ENCODE assay signal across 18 mouse cellular contexts in genomic region chr8:116991241-116991640, GRCm38 (mm10). TPM values are rescaled to one million over a fixed set of nuclear protein-coding genes. Genes with fewer than 3 reads are reported as not detected.
DNase-seq lines count a peak whose midpoint lies in the region; ATAC-seq lines count a peak whose summit lies in the region.
"Had no signal": no experiment of that assay in that cellular context is flagged by ENCODE, and none has a peak within 500 bp of the region (broad histone marks: within the 10 kb centered on the region; RNA-seq: fewer than 3 reads in every experiment).

No protein-coding gene starts in this region.

- no peak overlapping the region for H3K9ac ChIP-seq in forebrain, embryonic 15.5 days (replicated peaks)
- no peak overlapping the region for H3K9ac ChIP-seq in midbrain, embryonic 14.5 days (replicated peaks; ENCODE audit: low read length)
- H3K9ac ChIP-seq in liver, embryonic 13.5 days: no peak overlapping the region
- H3K9ac ChIP-seq in forebrain, embryonic 12.5 days: no peak overlapping the region

- H3K9me3 ChIP-seq in forebrain, embryonic 10.5 days: no peaks in the 10 kb centered on the region
- H3K9me3 ChIP-seq in forebrain, embryonic 15.5 days: no peaks in the 10 kb centered on the region
- H3K9me3 ChIP-seq in midbrain, embryonic 10.5 days (replicated peaks): no peaks in the 10 kb centered on the region
- no peaks in the 10 kb centered on the region for H3K9me3 ChIP-seq in midbrain, embryonic 14.5 days (ENCODE audit: control insufficient read depth, low read length)
- H3K9me3 ChIP-seq in liver, embryonic 13.5 days (replicated peaks): no peaks in the 10 kb centered on the region
- H3K9me3 ChIP-seq in forebrain, embryonic 12.5 days: no peaks in the 10 kb centered on the region
- H3K9me3 ChIP-seq: heart, embryonic 15.5 days; midbrain, embryonic 12.5 days had no signal

- WGBS in forebrain, embryonic 10.5 days: 64% methylated on average over 8 of the region's 8 CpGs
- WGBS in forebrain, embryonic 15.5 days: 66% methylated on average over 8 of the region's 8 CpGs
- WGBS in midbrain, embryonic 10.5 days: 73% methylated on average over 8 of the region's 8 CpGs
- 82% methylated on average over 8 of the region's 8 CpGs for WGBS in midbrain, embryonic 14.5 days
- 70% methylated on average over 8 of the region's 8 CpGs for WGBS in liver, embryonic 13.5 days (ENCODE audit: insufficient replicate concordance)
- 67% methylated on average over 8 of the region's 8 CpGs for WGBS in forebrain, embryonic 12.5 days

- peaks cover 45% of the 10 kb centered on the region for H3K36me3 ChIP-seq in forebrain, embryonic 10.5 days (replicated peaks)
- no peaks in the 10 kb centered on the region for H3K36me3 ChIP-seq in forebrain, embryonic 15.5 days
- H3K36me3 ChIP-seq in midbrain, embryonic 10.5 days: peaks cover 45% of the 10 kb centered on the region
- 0 out of 2 replicates have a peak, but pooled peaks cover 7% of the 10 kb centered on the region for H3K36me3 ChIP-seq in midbrain, embryonic 14.5 days (ENCODE audit: control insufficient read depth, insufficient read depth, low read length)
- peaks cover 36% of the 10 kb centered on the region for H3K36me3 ChIP-seq in liver, embryonic 13.5 days
- peaks cover 9% of the 10 kb centered on the region for H3K36me3 ChIP-seq in forebrain, embryonic 12.5 days (replicated peaks)

- DNase-seq in forebrain, embryonic 10.5 days (ENCODE audit: extremely low spot score, low spot score): no peak
- DNase-seq in midbrain, embryonic 10.5 days (ENCODE audit: low spot score): no peak
- DNase-seq in midbrain, embryonic 14.5 days: no peak
- no peak for DNase-seq in liver, embryonic 13.5 days
- no peak for DNase-seq in Muller cell, postnatal 12 days (ENCODE audit: inconsistent ontology term)
- no peak for DNase-seq in thymus, postnatal 0 days (ENCODE audit: low spot score)
- DNase-seq: adrenal gland, postnatal 25 days; cerebellum, postnatal 14 days; gastrocnemius, adult 2 months; heart, adult 11 months; left cerebral cortex, postnatal 4 days; lung, postnatal 14 days; right cerebral cortex, adult 18-20 months had no signal

- no peak for ATAC-seq in forebrain, embryonic 15.5 days (replicated peaks)
- ATAC-seq in midbrain, embryonic 14.5 days (ENCODE audit: low FRiP score, low TSS enrichment): no peak
- ATAC-seq in liver, embryonic 13.5 days (ENCODE audit: low read depth): no peak
- no peak for ATAC-seq in forebrain, embryonic 12.5 days (ENCODE audit: low FRiP score)
- ATAC-seq: forebrain, embryonic 16.5 days had no signal

- 0 out of 2 replicates have a peak overlapping the region, but pooled peaks have one; percentile 65 for H3K4me3 ChIP-seq in forebrain, embryonic 10.5 days
- H3K4me3 ChIP-seq in forebrain, embryonic 15.5 days: no peak overlapping the region
- peak overlapping the region; percentile 77; the same call in 1 of the 2 replicates for H3K4me3 ChIP-seq in midbrain, embryonic 10.5 days
- H3K4me3 ChIP-seq in midbrain, embryonic 14.5 days (replicated peaks; ENCODE audit: low read depth, low read length): no peak overlapping the region
- no peak overlapping the region for H3K4me3 ChIP-seq in liver, embryonic 13.5 days (replicated peaks)
- no peak overlapping the region for H3K4me3 ChIP-seq in forebrain, embryonic 12.5 days (replicated peaks)
- H3K4me3 ChIP-seq: midbrain, embryonic 12.5 days had no signal

- no peaks in the 10 kb centered on the region for H3K27me3 ChIP-seq in forebrain, embryonic 10.5 days (ENCODE audit: poor library complexity, severe bottlenecking)
- no peaks in the 10 kb centered on the region for H3K27me3 ChIP-seq in forebrain, embryonic 15.5 days
- no peaks in the 10 kb centered on the region for H3K27me3 ChIP-seq in midbrain, embryonic 10.5 days (ENCODE audit: low read depth, poor library complexity, severe bottlenecking)
- H3K27me3 ChIP-seq in midbrain, embryonic 14.5 days (ENCODE audit: control insufficient read depth, insufficient read depth, low read length): no peaks in the 10 kb centered on the region
- no peaks in the 10 kb centered on the region for H3K27me3 ChIP-seq in liver, embryonic 13.5 days
- H3K27me3 ChIP-seq in forebrain, embryonic 12.5 days: no peaks in the 10 kb centered on the region
- H3K27me3 ChIP-seq: heart, embryonic 15.5 days; midbrain, embryonic 12.5 days had no signal

- peaks cover 28% of the 10 kb centered on the region for H3K4me1 ChIP-seq in forebrain, embryonic 10.5 days
- peaks cover 16% of the 10 kb centered on the region for H3K4me1 ChIP-seq in forebrain, embryonic 15.5 days
- peaks cover 28% of the 10 kb centered on the region for H3K4me1 ChIP-seq in midbrain, embryonic 10.5 days
- H3K4me1 ChIP-seq in midbrain, embryonic 14.5 days (ENCODE audit: control insufficient read depth, insufficient read depth, low read length): peaks cover 7% of the 10 kb centered on the region; the same call in 1 of the 2 replicates
- peaks cover 33% of the 10 kb centered on the region for H3K4me1 ChIP-seq in liver, embryonic 13.5 days (replicated peaks)
- peaks cover 18% of the 10 kb centered on the region for H3K4me1 ChIP-seq in forebrain, embryonic 12.5 days

- no peak overlapping the region for H3K4me2 ChIP-seq in forebrain, embryonic 15.5 days (replicated peaks)
- no peak overlapping the region for H3K4me2 ChIP-seq in midbrain, embryonic 14.5 days (ENCODE audit: low read length)
- H3K4me2 ChIP-seq in liver, embryonic 13.5 days: peak overlapping the region; percentile 97
- H3K4me2 ChIP-seq in forebrain, embryonic 12.5 days: no peak overlapping the region

- no peak overlapping the region for H3K27ac ChIP-seq in forebrain, embryonic 10.5 days
- no peak overlapping the region for H3K27ac ChIP-seq in forebrain, embryonic 15.5 days (replicated peaks)
- H3K27ac ChIP-seq in midbrain, embryonic 10.5 days (replicated peaks): no peak overlapping the region
- no peak overlapping the region for H3K27ac ChIP-seq in midbrain, embryonic 14.5 days (replicated peaks; ENCODE audit: low read depth, low read length)
- no peak overlapping the region for H3K27ac ChIP-seq in liver, embryonic 13.5 days
- H3K27ac ChIP-seq in forebrain, embryonic 12.5 days: no peak overlapping the region
- H3K27ac ChIP-seq: gastrocnemius, adult 2 months; heart, embryonic 15.5 days; midbrain, embryonic 12.5 days had no signal

RNA-seq across cellular contexts. Expression of gene Gcsh, which starts 2.1 kb away (rescaled TPM):
- 204 and 205 TPM in 2 replicates for polyA plus RNA-seq in forebrain, embryonic 10.5 days (2016; fragmentation: Nextera tagmentation; extraction: Ambion mirVana)
- polyA plus RNA-seq in forebrain, embryonic 15.5 days (2015; fragmentation: Nextera tagmentation; extraction: Ambion mirVana): 78.3 and 83.0 TPM in 2 replicates
- 171 and 194 TPM in 2 replicates for polyA plus RNA-seq in midbrain, embryonic 10.5 days (2016; fragmentation: Nextera tagmentation; extraction: Ambion mirVana)
- polyA plus RNA-seq in midbrain, embryonic 14.5 days (2014; fragmentation: Nextera tagmentation; extraction: Ambion mirVana): 82.2 and 87.5 TPM in 2 replicates
- polyA plus RNA-seq in liver, embryonic 13.5 days (2015; fragmentation: Nextera tagmentation; extraction: Ambion mirVana): 90.2 and 91.0 TPM in 2 replicates
- 80.0 and 83.9 TPM in 2 replicates for polyA plus RNA-seq in thymus, postnatal 0 days (2015; fragmentation: Nextera tagmentation; extraction: Ambion mirVana)
- polyA plus RNA-seq in forebrain, embryonic 12.5 days (2016; fragmentation: Nextera tagmentation; extraction: Ambion mirVana): 113 and 127 TPM in 2 replicates

RNA-seq across cellular contexts. Expression of gene 1700030J22Rik, which starts 12.5 kb away (rescaled TPM):
- 2.4 and 2.9 TPM in 2 replicates for polyA plus RNA-seq in forebrain, embryonic 10.5 days (2016; fragmentation: Nextera tagmentation; extraction: Ambion mirVana)
- 5.1 and 5.9 TPM in 2 replicates for polyA plus RNA-seq in forebrain, embryonic 15.5 days (2015; fragmentation: Nextera tagmentation; extraction: Ambion mirVana)
- polyA plus RNA-seq in midbrain, embryonic 10.5 days (2016; fragmentation: Nextera tagmentation; extraction: Ambion mirVana): 2.8 and 3.6 TPM in 2 replicates
- 5.6 and 6.3 TPM in 2 replicates for polyA plus RNA-seq in midbrain, embryonic 14.5 days (2014; fragmentation: Nextera tagmentation; extraction: Ambion mirVana)
- 0.44 and 0.53 TPM in 2 replicates for polyA plus RNA-seq in liver, embryonic 13.5 days (2015; fragmentation: Nextera tagmentation; extraction: Ambion mirVana)
- 0.69 and 0.95 TPM in 2 replicates for polyA plus RNA-seq in thymus, postnatal 0 days (2015; fragmentation: Nextera tagmentation; extraction: Ambion mirVana)
- 4.5 and 5.4 TPM in 2 replicates for polyA plus RNA-seq in forebrain, embryonic 12.5 days (2016; fragmentation: Nextera tagmentation; extraction: Ambion mirVana)

RNA-seq across cellular contexts. Expression of gene Atmin, which starts 48.0 kb away (rescaled TPM):
- 14.4 and 14.6 TPM in 2 replicates for polyA plus RNA-seq in forebrain, embryonic 10.5 days (2016; fragmentation: Nextera tagmentation; extraction: Ambion mirVana)
- polyA plus RNA-seq in forebrain, embryonic 15.5 days (2015; fragmentation: Nextera tagmentation; extraction: Ambion mirVana): 16.7 and 17.3 TPM in 2 replicates
- 12.6 and 15.3 TPM in 2 replicates for polyA plus RNA-seq in midbrain, embryonic 10.5 days (2016; fragmentation: Nextera tagmentation; extraction: Ambion mirVana)
- polyA plus RNA-seq in midbrain, embryonic 14.5 days (2014; fragmentation: Nextera tagmentation; extraction: Ambion mirVana): 21.2 and 26.3 TPM in 2 replicates
- 4.6 and 5.2 TPM in 2 replicates for polyA plus RNA-seq in liver, embryonic 13.5 days (2015; fragmentation: Nextera tagmentation; extraction: Ambion mirVana)
- polyA plus RNA-seq in thymus, postnatal 0 days (2015; fragmentation: Nextera tagmentation; extraction: Ambion mirVana): 12.5 and 13.1 TPM in 2 replicates
- polyA plus RNA-seq in forebrain, embryonic 12.5 days (2016; fragmentation: Nextera tagmentation; extraction: Ambion mirVana): 17.9 and 18.5 TPM in 2 replicates

Comparison
In these comparisons a context has a peak if more than half of its experiments do, and no peak if none do; other contexts are left out.
1. H3K4me3 ChIP-seq: peak in forebrain, embryonic 10.5 days (single experiment) and midbrain, embryonic 10.5 days (single experiment); none in forebrain, embryonic 15.5 days (single experiment), midbrain, embryonic 14.5 days (single experiment), liver, embryonic 13.5 days (single experiment) and forebrain, embryonic 12.5 days (single experiment).